1 mouse cellular context compared by ENCODE assay signal in the genomic region with DNA sequence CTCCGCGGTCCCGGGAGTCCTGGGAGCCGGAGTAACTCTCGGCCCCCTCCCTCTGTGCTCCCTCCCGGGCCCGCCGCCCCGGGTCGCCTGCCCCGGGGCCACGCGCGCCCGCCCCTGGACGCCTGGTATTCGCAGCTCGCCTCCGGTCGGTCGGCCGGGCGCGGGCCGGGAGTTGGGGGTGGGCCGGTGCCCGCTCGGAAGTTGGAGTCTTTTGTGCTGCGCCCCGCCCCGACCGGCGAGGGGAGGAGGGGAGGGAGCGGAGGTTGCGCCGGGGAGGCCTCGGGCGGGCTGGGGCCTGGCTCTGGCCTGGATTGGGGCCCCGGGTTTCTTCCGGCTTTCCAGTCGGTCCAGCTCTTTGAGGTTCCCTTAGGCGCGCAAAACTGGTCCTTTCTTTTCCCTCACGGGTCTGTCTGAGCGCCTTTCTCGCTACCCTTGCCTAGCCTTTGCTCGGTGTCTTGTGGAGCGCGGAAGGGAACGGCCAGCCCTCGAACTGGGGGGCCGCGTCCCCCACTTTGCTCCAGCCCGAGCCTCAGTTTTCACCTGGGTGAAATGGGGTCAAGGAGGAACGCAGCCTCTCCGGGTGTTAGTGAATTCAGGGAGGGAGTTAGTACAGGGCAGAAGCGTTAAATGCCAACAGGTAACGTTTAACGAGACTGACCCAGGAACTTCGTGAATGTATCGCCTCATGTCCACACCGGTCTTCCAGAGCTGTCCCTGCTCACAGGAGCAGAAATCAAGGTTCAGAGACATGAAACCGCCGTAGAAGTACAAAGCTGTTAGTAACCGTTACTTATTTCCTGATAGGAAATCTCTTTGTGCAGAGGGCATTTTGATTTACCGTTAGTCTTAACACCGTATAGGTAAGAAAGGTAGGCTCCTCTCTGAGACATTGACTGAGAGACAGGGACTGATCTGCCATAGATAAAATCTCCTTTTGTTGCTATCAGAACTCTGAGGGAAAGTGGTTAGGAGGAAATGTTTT.
TF ChIP-seq lines count a peak whose summit lies in the region.

No protein-coding gene starts in this region.

TF ChIP-seq in CH12.LX, 34 proteins besides CTCF, POLR2A, EP300 and RAD21:
- TF ChIP-seq ELF1 (IDR thresholded peaks at IDR 0.05; ENCODE audit: low read depth, low read length) (peak; percentile 49; the same call in 1 of the 2 replicates), HCFC1 (IDR thresholded peaks at IDR 0.05; ENCODE audit: low read depth, low read length) (no peak), JUND (conservative IDR thresholded peaks at IDR 0.05; ENCODE audit: low read depth, low read length) (no peak), NRF1 (IDR thresholded peaks at IDR 0.05; ENCODE audit: low read depth, low read length) (peak; percentile 44; the same call in 1 of the 2 replicates), SIN3A (IDR thresholded peaks at IDR 0.05; ENCODE audit: low read length) (peak; percentile 25)
